Mouse (Mus musculus): Measurements from ENCODE around the gene Otc.

GRCm38 (mm10) chrX:10331749-10332148 is 79.6 kb downstream of the Otc start:
- no peak for TF ChIP-seq CTCF (IDR thresholded peaks at IDR 0.05; ENCODE audit: extremely low read depth, insufficient read depth, insufficient read length, insufficient replicate concordance)
- no peak for TF ChIP-seq POLR2A (IDR thresholded peaks at IDR 0.05; ENCODE audit: low read depth, low read length)
